Comparison of ENCODE assay signal across 9 mouse cellular contexts in genomic region chr14:97331388-97331787, GRCm38 (mm10).
DNase-seq lines count a peak whose midpoint lies in the region; ATAC-seq and TF ChIP-seq lines count a peak whose summit lies in the region.
"Had no signal": no experiment of that assay in that cellular context is flagged by ENCODE, and none has a peak within 500 bp of the region (broad histone marks: within the 10 kb centered on the region; RNA-seq: fewer than 3 reads in every experiment).

No protein-coding gene starts in this region.

- peak; percentile 70; the same call in 1 of the 2 replicates for ATAC-seq in midbrain, embryonic 14.5 days (ENCODE audit: low FRiP score, low TSS enrichment)

- H3K9ac ChIP-seq in midbrain, embryonic 14.5 days (replicated peaks; ENCODE audit: low read length): no peak overlapping the region

- 14% methylated on average over 2 of the region's 2 CpGs for WGBS in midbrain, embryonic 14.5 days

- DNase-seq in cerebellum, adult 9-10 months: peak; percentile 6
- no peak for DNase-seq in cerebellum, adult 11-12 months
- DNase-seq in layer of hippocampus, adult 2 months (ENCODE audit: low spot score in 2 of 2): peak; percentile 20 to 31
- DNase-seq in layer of hippocampus, postnatal 10 days (ENCODE audit: low spot score in 2 of 2): no peak
- DNase-seq in embryo, embryonic 11 days: peak; percentile 64
- DNase-seq in midbrain, embryonic 14.5 days: peak; percentile 85
- DNase-seq in T-cell, adult 2 months (ENCODE audit: low spot score): no peak
- DNase-seq in cerebellum, adult 9-11 months: no peak

- no peaks in the 10 kb centered on the region for H3K27me3 ChIP-seq in midbrain, embryonic 14.5 days (ENCODE audit: control insufficient read depth, insufficient read depth, low read length)

- H3K36me3 ChIP-seq in midbrain, embryonic 14.5 days (ENCODE audit: control insufficient read depth, insufficient read depth, low read length): no peaks in the 10 kb centered on the region

- peak; percentile 89 for TF ChIP-seq CTCF in layer of hippocampus, adult 2 months (conservative IDR thresholded peaks at IDR 0.05)

- no peak overlapping the region for H3K4me3 ChIP-seq in layer of hippocampus, adult 2 months
- no peak overlapping the region for H3K4me3 ChIP-seq in midbrain, embryonic 14.5 days (replicated peaks; ENCODE audit: low read depth, low read length)

- no peak overlapping the region for H3K4me2 ChIP-seq in midbrain, embryonic 14.5 days (ENCODE audit: low read length)

- no peaks in the 10 kb centered on the region for H3K4me1 ChIP-seq in midbrain, embryonic 14.5 days (ENCODE audit: control insufficient read depth, insufficient read depth, low read length)

- no peak overlapping the region for H3K27ac ChIP-seq in layer of hippocampus, adult 2 months
- no peak overlapping the region for H3K27ac ChIP-seq in midbrain, embryonic 14.5 days (replicated peaks; ENCODE audit: low read depth, low read length)
- H3K27ac ChIP-seq: macrophage had no signal

- H3K9me3 ChIP-seq in midbrain, embryonic 14.5 days (ENCODE audit: control insufficient read depth, low read length): no peaks in the 10 kb centered on the region

Comparison
In these comparisons a context has a peak if more than half of its experiments do, and no peak if none do; other contexts are left out.
1. DNase-seq: peak in cerebellum, adult 9-10 months (single experiment), layer of hippocampus, adult 2 months (2 of 2), embryo, embryonic 11 days (single experiment) and midbrain, embryonic 14.5 days (single experiment); none in cerebellum, adult 11-12 months (single experiment), layer of hippocampus, postnatal 10 days (0 of 2), T-cell, adult 2 months (single experiment) and cerebellum, adult 9-11 months (single experiment).